Mouse (Mus musculus): ENCODE results near the gene Col6a2. TPM values are rescaled to one million over a fixed set of nuclear protein-coding genes. Genes with fewer than 3 reads are reported as not detected.

Col6a2 gene
- 0.13 TPM in 1 of 2 replicates, not detected in the other for total RNA-seq (2015)
- not detected in 2 replicates for total RNA-seq (2017)

DNA sequence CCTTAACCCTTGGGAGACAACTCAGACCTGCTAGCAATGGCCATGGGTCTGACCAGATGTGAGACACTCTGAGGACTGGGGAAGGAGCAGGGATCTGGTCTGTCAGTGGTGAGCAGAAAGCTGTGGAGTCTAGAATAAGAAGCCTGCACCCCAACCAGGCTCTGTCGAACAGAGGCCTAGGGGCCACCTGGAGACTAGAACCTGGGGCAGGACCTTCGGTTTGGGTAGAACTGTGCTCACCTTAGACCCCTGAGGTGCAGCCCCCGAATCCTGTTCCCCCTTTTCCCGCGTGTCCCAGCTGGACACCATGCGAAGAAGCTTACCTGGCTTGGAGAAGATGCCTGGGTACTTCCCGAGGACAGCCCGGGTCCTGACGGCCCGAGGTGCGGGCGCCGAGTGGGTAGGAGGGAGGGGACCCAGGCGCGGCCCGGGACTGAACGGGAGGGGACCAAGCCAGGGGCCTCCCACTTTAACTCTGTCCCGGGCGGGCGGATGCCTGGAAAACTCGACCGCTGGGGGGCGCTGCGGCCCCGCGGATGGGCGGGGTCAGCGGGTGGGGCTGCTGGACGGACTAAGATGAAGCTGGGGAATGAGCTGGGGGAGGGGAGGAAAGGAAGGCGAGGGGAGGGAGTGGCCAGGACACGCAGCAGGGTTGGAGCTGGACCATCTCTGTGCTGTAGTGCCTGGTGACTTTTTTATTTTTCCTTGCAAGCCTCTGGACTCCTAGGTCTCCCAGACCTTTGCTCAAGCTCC, at the start of gene Col6a2:
TSS of gene Col6a2 (minus strand) at position 703 of the 753 bp plus-strand sequence.
- no peak for ATAC-seq (ENCODE audit: poor library complexity, severe bottlenecking)

DNA sequence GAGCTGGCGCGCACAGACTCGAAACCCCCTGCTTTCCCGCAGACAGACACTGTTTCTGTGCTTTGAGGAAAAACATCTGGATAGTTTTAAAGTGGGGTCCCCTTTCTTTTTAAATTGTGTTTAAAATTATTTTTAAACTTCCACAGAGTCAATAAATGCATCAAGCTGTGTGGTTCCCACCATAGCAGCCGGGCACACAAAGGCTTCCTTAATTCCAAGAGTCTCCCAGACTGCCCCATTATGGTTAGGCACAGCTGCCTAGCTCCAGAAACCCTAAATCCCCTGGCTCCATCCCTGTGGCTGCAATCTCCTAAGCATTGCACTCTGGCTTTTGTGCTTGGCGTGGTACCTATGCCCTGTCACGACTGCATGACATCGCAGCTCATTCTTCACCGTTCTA, 48.5 kb upstream of the Col6a2 start:
- ATAC-seq (ENCODE audit: poor library complexity, severe bottlenecking) = no peak

DNA sequence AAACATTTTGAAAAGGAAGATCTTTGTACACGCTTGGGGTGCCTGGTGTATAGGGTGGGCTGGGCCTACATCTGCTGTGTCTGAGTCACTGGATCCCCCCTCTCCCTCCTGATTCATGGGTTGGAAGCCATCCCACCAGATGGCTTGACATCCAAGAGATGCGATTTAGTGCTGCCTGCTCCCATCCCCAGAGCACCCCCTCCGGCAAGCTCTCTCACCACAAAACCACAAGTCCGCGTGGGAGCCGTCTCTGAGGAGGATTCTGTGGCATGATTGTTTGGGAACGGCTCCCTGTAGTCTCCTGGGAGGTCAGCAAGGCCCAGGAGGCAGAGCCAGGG, 45.5 kb upstream of the Col6a2 start:
- no peak for ATAC-seq (ENCODE audit: poor library complexity, severe bottlenecking)

DNA sequence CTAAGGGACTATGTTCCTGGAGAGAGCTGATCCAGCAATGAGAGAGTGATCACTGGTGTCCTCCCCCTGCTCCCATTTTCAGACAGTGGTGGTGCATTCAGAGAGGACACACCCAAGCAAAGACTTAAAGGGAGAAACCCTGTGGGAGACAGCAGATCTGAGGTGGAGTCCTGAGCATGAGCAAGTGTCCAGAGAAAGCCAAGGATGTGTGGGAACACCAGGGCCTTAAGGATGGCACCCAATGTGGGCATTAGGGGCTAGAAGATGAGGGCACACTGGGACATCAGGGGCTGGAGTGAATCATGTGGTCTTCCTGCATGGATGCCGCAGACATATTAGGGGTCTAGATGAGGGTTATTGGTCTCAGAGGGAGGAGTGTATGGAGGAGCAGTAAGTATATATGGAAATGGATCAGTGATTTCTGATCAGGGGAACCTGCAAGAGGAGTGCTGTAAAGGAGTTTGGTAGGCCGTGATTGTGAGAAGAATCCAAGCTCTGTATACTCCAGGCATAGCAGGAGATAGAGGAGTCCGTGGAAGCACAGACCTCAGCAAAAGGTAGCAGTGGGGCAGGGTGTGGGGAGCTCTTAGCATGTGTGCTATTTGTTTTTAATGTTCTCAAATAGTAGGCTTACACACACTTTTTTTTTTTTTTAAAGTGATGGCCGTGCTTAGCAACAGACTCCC, 45.0 kb upstream of the Col6a2 start:
- ATAC-seq (ENCODE audit: poor library complexity, severe bottlenecking) = no peak

DNA sequence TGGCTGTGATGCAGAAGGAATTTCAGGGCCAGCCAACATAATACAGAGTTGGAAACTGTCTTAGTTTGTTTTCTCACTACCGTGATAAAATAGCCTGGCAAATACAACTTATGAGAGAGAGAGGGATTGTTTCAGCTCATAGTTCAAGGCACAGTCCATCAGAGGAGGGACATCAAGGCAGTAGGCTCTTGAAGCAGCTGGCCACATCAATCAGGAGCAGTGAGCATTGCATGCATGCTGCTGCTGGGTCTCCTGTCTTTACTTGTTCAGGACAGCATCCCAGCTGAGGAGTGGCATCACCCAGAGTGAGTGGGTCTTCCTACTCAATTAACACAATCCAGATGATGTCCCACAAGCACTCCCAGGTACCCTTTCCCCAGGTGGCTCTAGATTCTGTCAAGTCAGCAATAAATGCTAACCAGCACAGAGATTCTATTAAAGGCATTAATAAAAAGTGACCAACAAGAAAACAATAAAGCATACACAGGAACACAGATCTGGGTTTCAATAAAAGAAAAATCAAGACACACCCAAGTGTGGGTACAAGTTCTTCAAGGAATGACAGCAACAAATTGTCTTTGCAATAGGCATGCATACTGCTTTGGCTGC, 43.9 kb upstream of the Col6a2 start:
- no peak for ATAC-seq (ENCODE audit: poor library complexity, severe bottlenecking)

DNA sequence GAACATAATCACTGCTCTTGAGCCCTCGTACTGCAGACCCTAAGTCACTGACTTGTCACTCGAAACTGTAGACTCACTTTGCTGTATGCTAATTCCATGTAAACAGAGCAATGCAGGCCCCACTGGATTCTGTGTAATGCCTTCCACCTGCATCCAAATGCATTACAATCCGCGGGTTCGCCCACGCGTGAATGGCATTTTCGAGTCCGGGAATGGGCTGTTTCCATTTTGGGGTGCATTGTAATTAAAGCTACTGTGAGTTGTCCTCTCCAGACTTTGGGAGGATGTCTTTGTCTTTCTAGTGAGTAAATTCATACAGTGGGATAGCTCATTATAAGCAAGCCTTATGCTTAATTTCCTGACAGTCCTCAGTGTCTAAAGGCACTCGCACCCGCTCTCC, 42.1 kb upstream of the Col6a2 start:
- no peak for ATAC-seq (ENCODE audit: poor library complexity, severe bottlenecking)

DNA sequence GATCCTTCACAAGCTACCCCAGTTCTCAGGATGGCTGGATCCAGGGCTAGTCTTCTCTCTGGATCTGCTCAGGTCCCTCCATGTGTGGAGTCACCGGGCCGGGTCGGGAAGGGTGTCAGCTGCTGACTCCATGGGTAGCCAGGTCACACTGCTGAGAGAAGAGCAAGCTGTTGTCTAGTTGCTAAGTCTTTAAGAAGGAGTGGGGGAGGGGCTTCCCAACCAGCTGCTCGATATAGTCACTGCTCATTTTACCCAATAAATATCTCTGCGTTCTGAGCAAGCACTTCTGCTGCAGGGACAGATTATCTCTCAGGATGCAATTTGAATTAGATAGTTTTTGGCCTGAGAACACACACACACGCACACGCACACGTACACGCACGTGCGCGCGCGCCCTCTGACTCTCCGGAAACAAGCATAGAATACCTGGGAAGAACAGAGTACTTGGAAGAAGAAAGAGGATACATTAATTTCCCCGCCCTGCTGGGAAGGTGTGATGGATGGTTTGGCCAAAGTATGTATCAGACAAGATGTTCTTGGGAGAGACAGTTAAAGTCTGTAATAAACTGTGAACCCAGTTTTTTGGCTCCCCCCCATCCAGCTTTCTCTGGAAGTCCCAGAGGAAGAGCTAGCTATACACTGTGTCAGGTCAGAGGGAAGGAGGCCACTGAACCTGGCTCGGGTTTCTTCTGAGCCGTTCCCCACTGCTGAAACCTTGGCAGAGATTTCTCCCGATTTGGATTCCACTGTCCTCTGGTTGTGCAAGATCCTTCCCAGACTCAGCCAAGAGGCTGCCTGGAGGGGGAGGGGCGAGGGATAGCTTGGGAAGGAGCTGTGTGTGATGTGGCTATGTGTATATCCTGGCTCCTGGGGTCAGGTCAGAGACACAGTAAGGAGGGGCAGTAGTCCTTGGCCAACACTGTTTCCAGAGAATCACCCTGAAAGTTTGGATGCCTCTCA, 41.0 kb upstream of the Col6a2 start:
- no peak for ATAC-seq (ENCODE audit: poor library complexity, severe bottlenecking)

DNA sequence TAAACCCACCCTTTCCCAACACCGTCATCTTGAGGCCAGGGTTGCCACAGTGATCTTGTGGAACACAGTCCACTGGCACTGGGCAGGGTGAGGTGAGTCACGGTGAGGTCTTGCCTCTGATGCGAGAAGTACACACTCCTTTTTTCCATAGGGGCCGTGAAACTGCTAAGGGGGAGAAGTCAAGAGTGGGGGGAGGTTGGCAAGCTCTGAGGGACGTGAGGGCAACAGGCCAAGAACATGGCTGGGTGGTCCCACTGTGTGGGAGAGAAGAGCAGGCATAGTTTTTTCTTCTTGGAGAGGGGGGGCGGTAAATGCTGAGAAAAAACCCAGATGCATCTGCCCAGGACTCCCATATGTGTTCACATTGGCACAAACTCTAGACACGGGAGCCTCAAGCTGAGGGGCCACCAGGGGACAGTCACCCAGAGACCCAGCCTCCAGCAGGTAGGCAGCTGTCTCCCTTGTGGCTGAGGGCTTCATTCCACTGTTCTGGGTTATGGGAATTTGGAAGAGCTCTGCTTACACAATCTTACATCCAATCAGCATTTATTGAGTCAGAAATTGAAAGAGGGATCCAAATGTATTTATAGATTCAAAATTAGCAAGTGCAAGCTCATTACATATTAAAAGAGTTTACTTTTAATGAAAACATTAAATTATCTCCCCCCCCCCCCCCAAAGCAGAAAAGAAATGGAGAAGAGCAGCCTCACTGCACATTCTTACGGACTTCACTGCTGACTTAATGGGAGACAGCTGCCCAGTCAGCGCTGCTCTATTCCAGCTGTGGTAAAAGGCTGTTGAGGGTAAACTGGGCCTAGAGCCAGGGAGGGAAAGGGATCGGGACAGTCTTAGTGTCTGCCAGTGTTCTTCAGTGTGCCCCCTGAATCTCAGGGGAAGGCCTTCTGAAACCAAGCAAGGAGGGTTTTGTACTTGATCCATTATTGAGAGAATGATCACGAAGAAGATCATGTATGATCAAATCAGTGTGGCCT, 30.2 kb upstream of the Col6a2 start:
- ATAC-seq (ENCODE audit: poor library complexity, severe bottlenecking) = no peak

DNA sequence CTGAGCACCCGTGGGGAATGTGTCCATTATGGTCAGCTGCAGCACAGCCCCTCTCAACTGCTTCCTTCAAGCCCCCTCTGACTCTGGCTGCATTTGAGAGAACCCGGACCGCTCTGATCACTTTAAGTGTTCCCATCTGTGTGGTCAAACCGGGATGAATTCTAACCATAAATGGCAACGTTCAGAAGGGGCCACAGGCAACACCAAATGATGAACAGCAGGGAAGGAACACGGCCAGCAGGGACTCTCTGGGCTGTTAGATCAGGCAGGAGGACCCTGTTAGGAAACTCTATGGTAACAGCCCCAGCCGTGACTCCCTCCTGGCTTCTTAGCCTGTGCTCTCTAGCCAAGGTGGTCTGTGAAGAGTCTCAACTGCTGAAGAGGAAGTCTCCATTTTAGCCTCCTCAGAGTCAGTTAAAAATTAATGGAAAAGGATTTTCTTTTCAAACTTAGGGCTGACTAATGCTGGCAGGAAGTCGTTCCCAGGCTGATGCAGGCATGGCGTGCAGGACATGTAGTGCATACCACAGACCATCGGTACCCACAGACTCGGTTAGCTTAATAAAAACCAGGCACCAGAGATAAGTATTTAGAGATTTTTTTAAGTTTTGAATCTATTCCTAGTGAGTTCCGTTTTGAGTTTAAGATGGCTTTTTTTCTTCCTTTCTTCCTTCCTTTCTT, 27.4 kb upstream of the Col6a2 start:
- no peak for ATAC-seq (ENCODE audit: poor library complexity, severe bottlenecking)

DNA sequence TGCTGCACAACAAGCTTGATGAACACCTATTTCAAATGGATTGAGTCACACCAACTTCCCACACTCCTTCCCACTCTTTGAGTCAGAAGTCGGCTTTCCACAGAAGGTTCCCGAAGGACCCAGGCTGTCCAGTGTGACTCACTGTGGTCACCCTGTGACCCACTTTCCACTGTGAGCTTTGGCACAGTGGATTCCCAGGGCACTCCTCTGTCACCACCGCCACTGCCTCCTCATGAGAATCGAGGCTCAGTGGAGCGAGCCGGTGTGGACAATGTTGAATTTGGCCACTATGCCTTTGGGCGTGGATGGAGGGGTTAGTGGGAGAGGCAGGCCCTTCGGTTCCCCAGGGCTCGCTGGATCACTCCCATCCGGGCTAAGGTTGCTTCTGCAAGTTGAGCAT, 25.3 kb upstream of the Col6a2 start:
- no peak for ATAC-seq (ENCODE audit: poor library complexity, severe bottlenecking)

DNA sequence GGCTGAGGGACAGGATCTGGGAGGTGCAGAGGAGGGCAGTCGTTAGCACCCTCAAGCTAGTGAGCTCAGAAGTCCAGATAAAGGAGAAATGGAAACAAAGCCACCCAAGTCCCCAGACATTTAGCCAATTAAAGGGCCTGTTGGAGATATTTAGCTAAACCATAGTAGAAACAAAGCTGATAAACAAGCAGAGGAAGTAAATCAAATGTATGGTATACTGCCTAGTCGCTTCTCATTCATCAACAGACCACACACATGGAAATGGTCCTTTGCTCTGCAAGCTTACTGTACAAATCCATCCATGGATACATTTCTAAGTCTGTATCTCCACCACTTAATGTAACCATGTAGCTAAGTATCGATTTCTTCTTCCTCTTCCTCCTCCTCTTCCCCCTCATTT, 24.0 kb upstream of the Col6a2 start:
- no peak for ATAC-seq (ENCODE audit: poor library complexity, severe bottlenecking)

DNA sequence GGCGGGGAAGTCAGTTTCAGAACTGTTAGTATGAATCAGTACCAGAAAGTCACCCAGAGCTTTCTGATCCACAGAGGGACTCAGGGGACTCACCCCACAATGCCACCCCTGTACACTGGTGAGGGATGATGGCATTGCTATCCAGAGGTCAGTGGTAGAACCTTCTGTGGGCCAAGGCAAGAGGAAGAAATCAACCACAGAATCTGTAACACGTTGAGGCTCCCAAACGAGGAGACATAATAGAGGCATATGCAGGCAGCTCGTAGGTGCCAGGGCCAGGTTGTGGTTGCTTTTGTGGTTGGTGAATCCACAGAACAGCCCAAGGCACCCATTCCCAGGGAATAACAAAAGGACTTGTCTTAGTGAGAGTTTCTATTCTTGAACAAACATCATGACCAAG, 22.3 kb upstream of the Col6a2 start:
- no peak for ATAC-seq (ENCODE audit: poor library complexity, severe bottlenecking)

DNA sequence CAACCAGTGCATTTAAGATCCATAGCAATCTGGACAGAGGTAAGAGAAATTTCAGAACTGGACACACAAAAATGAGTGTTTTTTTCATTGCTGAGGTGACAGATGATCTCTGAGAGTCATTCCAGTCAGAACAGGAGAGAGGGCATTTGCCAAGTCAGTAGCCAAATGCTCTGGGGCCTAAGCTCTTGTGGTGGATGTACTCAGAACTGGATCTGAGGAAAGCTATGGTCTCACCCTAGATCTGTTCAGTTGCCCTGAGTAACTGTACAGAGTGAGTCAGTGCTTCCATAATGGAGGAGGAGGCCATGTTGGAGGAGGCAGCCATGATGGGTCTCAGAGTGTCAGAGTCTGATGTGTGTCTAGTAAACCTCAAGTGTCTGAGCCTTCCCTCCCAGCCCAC, 21.6 kb upstream of the Col6a2 start:
- no peak for ATAC-seq (ENCODE audit: poor library complexity, severe bottlenecking)

DNA sequence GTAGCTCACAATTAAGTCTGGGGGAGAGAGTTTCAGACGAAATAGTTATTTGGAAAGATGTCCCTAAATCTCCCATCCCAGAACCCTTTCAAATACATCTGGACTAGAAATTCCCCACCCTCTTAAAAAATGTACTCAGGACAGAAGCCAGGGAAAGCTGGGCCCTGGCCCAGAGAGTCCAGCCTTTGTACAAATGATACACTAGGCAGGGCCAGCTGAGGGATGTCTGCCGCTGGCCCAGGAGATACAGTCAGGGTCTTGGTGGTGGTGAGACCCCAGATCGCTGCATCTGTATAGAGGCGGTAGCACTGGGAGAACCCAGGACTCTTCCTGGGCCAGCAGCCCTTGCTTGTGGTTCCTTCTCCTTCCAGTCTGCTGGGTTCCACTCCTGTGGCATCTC, 20.6 kb upstream of the Col6a2 start:
- no peak for ATAC-seq (ENCODE audit: poor library complexity, severe bottlenecking)

DNA sequence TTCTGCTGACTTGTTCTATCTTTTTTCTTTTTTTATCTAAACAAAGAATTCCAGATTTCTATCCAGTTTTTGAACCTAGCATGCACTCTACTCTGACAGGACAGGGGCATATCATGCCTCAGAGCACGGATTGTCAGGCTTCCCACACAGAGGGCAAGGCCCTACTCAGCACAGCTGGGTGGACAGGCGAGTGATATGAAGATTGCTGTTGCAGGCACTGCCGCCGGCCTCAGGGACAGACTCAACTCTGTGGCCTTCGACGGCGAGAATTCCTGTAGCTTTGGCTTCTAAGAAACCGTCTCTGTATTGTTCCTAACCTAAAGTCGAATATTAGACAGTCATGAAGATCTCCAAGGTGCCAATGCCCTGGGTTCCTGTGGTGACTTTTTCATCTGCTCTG, 20.0 kb upstream of the Col6a2 start:
- no peak for ATAC-seq (ENCODE audit: poor library complexity, severe bottlenecking)

DNA sequence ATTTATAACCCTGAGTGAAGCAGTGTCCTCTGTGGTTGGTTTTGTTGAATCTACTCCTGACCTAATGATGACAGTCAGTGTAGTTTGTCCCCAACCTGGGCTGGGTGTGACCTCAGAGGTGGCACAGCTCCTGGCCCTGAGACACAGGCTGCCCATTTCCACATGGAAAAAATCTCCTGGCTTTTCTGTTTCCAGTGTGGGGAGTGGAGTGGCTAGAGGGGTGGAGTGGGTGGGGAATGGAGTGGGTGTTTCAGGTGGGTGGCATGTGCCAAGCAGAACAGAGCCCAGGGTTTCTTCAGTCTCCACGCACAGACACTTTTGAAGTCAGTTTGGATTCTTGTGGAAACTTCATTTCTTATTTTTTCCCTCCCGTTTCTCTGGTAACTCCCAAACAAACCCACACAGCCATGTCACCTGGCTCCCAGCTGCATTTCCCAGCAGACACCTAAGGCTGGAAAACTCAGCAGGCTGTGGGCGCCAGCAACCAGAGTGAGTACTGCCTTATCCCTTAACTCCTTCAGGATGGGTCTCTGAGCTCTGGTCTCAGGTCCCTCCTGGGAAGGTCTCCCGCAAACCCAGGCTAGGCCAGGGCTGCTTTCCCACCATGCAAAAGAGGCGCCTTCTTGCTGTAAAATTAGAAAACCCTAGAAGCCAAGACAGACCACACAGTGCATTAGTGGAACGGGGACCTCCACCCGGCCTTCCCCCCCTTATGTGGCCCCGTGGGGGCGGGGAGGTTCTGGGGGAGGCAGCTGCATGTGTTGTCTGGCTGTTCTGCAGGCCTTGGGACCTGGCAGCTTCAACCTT, 19.4 kb upstream of the Col6a2 start:
- ATAC-seq (ENCODE audit: poor library complexity, severe bottlenecking) = no peak

DNA sequence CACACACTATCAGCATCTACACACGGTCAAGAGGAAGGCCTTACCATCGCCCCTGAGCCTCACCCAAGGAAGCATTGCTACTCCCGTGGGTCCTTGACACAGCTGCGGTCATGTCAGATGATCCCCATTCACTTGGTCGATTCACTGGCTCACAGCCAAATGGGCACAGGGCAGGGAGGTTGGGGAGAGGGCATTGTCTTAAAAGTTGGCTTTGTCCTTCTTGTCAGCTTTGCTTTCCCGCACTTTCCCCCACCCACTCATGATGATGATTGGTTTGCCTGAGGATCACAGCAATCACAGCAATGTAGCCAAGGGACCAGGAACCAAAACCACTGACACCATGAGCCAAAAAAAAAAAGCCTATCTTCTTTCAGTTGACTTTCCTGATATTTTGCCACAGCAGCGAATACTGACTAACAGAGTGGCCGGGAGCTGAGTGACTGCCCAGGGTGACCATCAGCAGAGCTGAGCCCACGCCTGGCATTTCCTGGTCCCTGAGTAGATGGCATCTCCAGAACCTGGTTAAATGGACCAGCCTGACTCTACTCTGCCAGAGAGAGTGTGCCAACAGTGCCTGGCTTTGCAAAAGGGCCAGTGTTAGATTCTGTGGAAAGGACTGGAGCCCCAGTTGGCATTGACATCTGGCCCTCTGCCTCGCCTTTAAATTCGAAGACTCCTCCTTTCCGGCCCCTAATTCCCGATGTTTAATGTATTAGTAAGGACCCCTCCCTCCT, 18.6 kb upstream of the Col6a2 start:
- ATAC-seq (ENCODE audit: poor library complexity, severe bottlenecking) = no peak

DNA sequence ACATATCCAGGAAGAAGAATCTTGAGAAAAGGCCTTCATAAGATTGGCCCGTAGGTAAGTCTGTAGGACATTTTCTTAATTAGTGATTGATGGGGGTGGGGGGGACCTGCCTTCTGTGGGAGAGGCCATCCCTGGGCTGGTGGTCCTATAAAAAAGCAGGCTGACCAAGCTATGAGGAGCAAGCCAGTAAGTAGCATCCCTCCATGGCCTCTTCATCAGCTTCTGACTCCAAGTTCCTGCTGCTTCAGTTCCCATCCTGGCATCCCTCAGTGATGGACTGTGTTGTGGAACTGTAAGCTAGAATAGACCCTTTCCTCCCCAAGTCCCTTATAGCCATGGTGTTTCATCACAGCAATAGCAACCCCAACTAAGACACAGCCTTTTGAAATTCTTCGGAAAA, 16.5 kb upstream of the Col6a2 start:
- no peak for ATAC-seq (ENCODE audit: poor library complexity, severe bottlenecking)

All from megakaryocyte, adult 5-6 weeks (primary cell).